Mouse (Mus musculus): ENCODE data around the gene Opn3.

Opn3 gene

DNA sequence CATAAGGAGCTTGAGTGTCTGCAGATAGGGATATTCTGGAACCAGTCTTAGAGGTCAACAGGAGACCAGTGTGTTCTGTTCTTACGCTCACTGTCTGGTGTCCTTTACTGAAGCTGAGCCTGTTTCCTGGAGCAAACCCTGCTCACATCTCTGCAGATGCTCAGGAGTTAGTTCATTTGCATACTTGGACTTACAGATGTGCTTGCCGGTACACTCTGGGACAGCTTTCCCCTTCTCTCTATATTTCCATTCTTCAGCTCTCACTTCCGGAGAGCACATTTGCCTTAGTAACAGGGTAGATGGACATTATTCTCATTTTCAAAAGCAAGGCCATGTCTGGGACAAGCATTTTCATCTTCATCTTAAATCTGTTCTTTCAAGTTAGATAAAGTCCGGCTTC, 44.0 kb downstream of the Opn3 start:
- DNase-seq (ENCODE audit: low read depth, low spot score): no peak

DNA sequence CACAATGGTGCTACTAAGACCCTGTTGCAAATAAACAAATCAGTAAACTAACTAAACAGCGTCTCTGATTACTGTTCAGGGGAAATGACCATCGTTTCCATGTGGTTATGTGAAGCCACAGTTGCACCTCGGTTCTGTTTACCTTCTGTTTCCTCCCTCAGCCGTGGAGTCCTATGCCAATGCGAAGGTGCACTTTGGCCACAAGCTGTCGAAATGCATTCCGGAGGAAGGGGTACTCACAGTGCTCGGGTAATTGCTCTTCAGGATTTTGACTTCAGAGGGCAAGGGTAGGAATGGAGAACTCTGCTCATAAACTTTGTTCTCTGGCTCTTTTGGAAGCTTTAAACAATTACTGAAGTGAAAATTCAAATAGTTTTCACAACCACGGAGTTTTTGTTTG, 45.6 kb downstream of the Opn3 start:
- DNase-seq (ENCODE audit: low read depth, low spot score): no peak

DNA sequence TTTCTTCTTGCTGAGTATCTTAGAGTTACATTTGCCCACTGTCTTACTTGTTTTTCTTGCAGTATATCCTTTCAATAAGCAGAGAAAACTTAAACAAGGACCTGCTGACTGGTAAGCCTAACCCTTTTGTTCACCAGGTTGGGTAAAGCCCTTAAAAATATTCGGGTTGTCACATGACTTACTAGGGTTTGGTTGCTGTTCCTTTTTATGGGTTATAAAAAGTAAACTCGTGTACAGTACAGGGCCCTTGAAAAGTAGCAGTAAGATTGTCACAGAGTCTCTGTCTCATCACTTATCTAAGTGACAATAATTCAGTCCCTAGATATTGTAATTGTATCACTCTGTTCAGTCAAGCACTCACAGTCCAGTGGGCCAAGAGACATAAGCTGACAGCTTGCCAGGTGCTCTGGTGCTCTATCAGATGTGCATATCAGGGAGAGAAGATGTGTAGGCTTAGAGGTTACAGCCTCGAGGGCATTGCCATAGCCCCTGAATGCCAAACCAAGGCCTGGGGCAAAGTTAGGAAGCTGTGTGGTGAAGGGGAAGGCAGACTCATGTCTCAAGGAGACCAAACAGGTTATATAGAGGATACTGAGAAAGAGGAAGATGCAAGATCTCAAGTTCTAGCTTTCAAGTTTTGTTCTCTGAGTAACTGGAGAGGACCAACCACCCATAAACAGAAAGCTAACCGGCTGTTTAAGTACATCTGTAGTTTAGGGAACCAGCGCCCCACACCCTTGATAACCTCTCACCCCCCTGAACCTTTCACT, 48.9 kb downstream of the Opn3 start:
- DNase-seq (ENCODE audit: low read depth, low spot score): no peak

- no peak for DNase-seq (ENCODE audit: low read depth, low spot score)
Observed at GRCm38 (mm10) chr1:175640435-175641150, 52.0 kb downstream of the Opn3 start.

- no peak for DNase-seq (ENCODE audit: low read depth, low spot score)
Observed at GRCm38 (mm10) chr1:175639072-175639471, 53.5 kb downstream of the Opn3 start.

GRCm38 (mm10) chr1:175637677-175638076, 54.9 kb downstream of the Opn3 start:
- no peak for DNase-seq (ENCODE audit: low read depth, low spot score)

DNA sequence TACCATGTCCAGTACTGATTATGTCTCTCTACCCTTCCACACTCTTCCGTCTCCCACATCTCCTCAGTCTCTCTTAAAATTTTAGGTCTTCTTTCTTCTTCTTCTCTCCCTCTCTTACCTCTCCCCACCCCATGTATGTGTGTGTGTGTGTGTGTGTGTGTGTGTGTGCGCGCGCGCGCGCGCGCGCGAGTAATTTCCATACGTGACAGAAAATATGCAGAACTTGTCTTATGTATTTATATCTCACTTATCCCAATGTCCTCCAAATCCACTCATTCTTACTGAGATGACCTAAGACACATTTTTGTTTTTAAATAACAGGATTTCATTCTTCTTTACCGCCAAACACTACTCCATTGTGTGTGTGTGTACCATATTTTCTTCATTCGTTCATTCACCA, 60.1 kb downstream of the Opn3 start:
- no peak for DNase-seq (ENCODE audit: low read depth, low spot score)

DNA sequence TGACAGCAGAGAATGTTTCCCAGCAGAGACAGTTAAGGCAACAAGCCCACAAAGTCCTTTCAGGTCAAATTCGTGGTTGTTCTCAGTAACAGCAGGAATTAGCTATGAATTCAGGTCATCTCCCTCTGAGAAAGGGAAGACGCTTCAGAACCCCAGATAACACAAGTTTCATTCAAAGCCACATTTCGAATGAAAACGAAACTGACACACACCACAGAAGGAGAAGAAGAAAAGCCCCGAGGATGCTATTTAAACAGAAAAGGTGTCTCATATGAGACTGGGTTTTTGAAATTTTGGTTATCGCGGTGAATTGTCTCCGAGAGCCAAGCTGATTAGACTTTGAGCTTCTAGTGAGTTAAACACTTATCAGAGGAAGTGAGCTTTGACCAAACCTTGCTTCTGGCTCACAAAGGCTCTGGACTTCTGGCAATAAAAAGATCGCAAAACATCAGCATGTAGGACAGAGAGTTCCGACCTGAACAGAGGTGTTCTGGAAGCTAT, 60.8 kb downstream of the Opn3 start:
- no peak for DNase-seq (ENCODE audit: low read depth, low spot score)

DNA sequence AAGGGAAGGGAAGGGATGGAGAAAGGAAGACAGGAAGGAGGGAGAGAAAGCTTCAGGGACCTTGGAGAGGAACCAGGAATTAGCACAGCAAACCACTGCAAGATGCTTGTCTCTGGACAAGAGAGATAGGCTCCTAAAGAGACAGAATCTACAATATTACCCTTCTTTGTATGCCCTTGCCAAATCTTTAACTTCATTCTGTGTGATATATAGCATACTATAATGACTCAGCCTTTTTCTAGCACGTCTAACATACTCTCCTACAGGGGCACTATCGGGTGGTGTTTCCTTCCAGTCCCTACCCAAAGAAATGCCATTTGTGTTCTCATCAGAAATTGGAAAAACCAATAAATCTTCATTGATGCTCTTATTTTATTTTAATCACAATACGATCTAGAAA, 61.5 kb downstream of the Opn3 start:
- no peak for DNase-seq (ENCODE audit: low read depth, low spot score)

DNA sequence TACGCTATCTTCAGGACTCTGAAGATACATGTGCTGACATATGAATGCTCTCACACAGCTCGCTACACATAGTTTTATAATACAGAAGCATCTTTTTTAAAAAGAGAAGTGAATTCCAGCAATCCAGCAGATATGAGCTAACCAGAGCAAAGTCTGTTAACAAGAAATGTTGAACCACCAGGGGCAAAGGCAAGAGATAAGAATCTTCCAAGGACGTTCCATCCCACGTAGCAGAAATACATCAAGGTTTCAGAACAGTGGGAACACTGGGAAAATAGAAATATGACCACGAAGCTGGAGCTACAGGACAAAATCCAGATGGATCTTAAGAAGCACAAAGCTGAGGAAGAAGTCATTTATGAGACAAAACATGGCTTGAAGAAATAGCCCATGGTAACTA, 62.2 kb downstream of the Opn3 start:
- DNase-seq (ENCODE audit: low read depth, low spot score): no peak

- no peak for DNase-seq (ENCODE audit: low read depth, low spot score)
Observed at GRCm38 (mm10) chr1:175629248-175629647, 63.3 kb downstream of the Opn3 start.

GRCm38 (mm10) chr1:175625990-175626692, 66.4 kb downstream of the Opn3 start:
- peak; percentile 74 for DNase-seq (ENCODE audit: low read depth, low spot score)

DNA sequence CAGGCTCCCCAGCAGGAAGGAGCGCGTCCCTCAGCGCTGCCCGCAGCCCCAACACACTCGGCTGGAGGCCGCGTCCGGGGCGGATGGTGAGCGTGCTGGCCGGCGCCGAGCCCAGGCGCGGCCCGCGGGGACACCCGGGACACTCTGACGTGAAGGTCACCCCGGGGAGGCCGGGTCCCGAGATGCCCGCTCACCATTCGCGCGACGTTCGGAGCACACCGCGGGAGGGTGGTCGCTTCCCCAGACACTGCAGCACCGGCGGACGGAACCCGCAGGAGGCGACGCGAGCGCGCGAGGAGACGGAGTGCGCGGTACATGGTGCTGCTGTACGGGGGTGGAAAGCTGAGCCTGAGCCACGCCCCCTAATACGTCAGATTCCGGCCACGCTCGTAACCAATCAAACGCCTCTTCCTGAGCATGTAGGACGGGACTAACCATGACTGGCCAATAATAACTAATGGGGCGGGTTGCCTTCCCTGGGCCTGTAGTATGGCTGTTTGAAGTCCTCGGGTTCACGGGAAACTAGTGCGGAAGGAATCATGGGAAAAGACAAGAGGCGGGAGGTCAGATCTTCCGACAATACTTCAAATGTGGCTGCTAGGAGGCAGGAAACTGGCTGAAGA, 67.2 kb downstream of the Opn3 start, which contains the start of gene Fh1:
Gene Fh1, minus strand, starts transcription at position 379 of the 623 bp plus-strand sequence.
- peak; percentile 100 for DNase-seq (ENCODE audit: low read depth, low spot score)

DNA sequence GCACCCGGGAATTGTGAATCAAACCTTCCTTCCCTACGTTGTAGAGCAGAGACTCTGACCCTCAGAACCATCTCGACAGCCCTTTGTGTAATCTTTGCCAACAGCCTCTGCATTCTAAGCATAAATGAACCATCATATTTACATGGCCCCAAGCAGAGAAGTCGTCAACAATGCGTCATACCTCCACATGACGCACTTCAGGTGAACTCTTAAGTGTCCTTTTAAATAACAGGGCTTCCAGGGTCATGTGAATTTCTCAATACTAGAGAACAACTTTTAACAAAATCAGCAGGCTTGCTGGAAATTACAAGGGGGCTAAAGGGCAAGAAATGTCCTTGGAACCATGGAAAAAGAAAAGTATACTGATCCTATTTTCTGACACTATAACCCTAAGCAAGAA, 68.9 kb downstream of the Opn3 start:
- no peak for DNase-seq (ENCODE audit: low read depth, low spot score)

GRCm38 (mm10) chr1:175619814-175620431, 72.7 kb downstream of the Opn3 start, which contains the start of gene Kmo:
TSS of gene Kmo (plus strand) at chr1:175620381.
- DNase-seq (ENCODE audit: low read depth, low spot score): no peak

GRCm38 (mm10) chr1:175614992-175615391, 77.6 kb downstream of the Opn3 start:
- DNase-seq (ENCODE audit: low read depth, low spot score): no peak

Data from brain, adult 2 months (tissue).